Mouse (Mus musculus): ENCODE results near the gene Irf2bp2.

DNA sequence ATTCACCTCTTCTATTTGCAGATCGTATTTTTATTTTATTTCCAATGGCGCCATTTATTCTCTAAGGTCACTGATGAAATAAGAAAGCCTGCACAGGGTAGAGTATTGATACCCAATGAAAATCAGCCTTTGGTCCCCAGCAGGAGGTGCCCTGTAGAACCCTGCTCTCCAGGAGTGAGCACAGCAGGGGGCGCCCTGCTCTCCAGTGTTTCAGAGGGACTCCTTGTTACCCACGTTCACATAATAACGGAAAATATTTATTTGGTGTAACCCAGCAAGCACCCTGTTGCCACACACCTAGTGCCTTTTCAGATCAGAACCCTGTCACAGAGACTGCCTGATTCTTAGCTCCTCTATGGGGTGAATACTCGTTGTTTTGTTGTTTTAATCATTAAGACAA, 11.3 kb downstream of the Irf2bp2 start:
- TF ChIP-seq CTCF (IDR thresholded peaks at IDR 0.05; ENCODE audit: borderline replicate concordance, extremely low read depth, insufficient read depth, insufficient read length) = peak; percentile 56
- TF ChIP-seq POLR2A (IDR thresholded peaks at IDR 0.05; ENCODE audit: borderline replicate concordance, extremely low read depth, insufficient read depth, insufficient read length, poor library complexity, severe bottlenecking) = no peak
